Mouse (Mus musculus) hindbrain, embryonic 10.5 days (tissue): ENCODE data around the gene Eva1b. TPM values are rescaled to one million over a fixed set of nuclear protein-coding genes. Genes with fewer than 3 reads are reported as not detected.

Experiments used
- DNase-seq: peaks from one replicate; pipeline ENCODE4 v3.0.0-alpha.2; 2017; ENCODE audit warnings: low spot score
- H3K27ac ChIP-seq: fragments of 300-500 bp; sonication (generic); 2 replicates; pipeline ENCODE4 v1.5.1; 2016; ENCODE audit warnings: mild to moderate bottlenecking, moderate library complexity
- H3K27me3 ChIP-seq: fragments of 300-500 bp; sonication (generic); 2 replicates; pipeline ENCODE4 v1.6.1; 2016; ENCODE audit warnings: mild to moderate bottlenecking; ENCODE audit not compliant: poor library complexity, insufficient read depth, severe bottlenecking
- H3K36me3 ChIP-seq: fragments of 300-500 bp; sonication (generic); 2 replicates; pipeline ENCODE4 v1.6.1; 2016; ENCODE audit warnings: mild to moderate bottlenecking, moderate library complexity
- H3K4me1 ChIP-seq: fragments of 300-500 bp; sonication (generic); replicated peaks from 2 replicates; pipeline ENCODE4 v1.6.1; 2016; ENCODE audit warnings: mild to moderate bottlenecking
- H3K4me3 ChIP-seq: fragments of 300-500 bp; sonication (generic); 2 replicates; pipeline ENCODE4 v1.5.1; 2016; ENCODE audit warnings: mild to moderate bottlenecking, moderate library complexity
- H3K9me3 ChIP-seq: fragments of 300-500 bp; sonication (generic); 2 replicates; pipeline ENCODE4 v1.6.1; 2016; ENCODE audit warnings: mild to moderate bottlenecking, moderate library complexity
- WGBS: fragments of 180-500 bp; shearing (Covaris S2); methylation state at CpG from one replicate; pipeline ENCODE4 v1.1.7; 2016; 5-methylcytosine and 5-hydroxymethylcytosine counted together
- polyA plus RNA-seq: library from polyadenylated mRNA; unstranded; fragments of >200 nt; fragmentation: Nextera tagmentation; extraction: Ambion mirVana; gene quantifications from 2 replicates; pipeline ENCODE4 v1.2.1, GENCODE M21; 2016

Gene Eva1b
- polyA plus RNA-seq, 1 experiment from 2014 or later = 35.3 TPM

- Histone ChIP-seq H3K4me3 (peak overlapping the region; percentile 61), H3K27me3 (peaks cover 64% of the 10 kb centered on the region), H3K4me1 (peaks cover 59% of the 10 kb centered on the region), H3K27ac (peak overlapping the region; percentile 24), H3K9me3 (no peaks in the 10 kb centered on the region), H3K36me3 (no peaks in the 10 kb centered on the region)
- WGBS = 38% methylated on average over 16 of the region's 16 CpGs
- DNase-seq = peak; percentile 84
These were observed 2.9 kb downstream of the Eva1b start for GRCm38 (mm10) chr4:126150297-126150948.

GRCm38 (mm10) chr4:126150949-126151320 is 3.4 kb downstream of the Eva1b start:
- WGBS = 64% methylated on average over 6 of the region's 6 CpGs
- H3K27me3 ChIP-seq = peaks cover 62% of the 10 kb centered on the region
- no peaks in the 10 kb centered on the region for H3K36me3 ChIP-seq
- H3K4me3 ChIP-seq = peak overlapping the region; percentile 61; the same call in 1 of the 2 replicates
- H3K9me3 ChIP-seq = no peaks in the 10 kb centered on the region
- H3K4me1 ChIP-seq = peaks cover 59% of the 10 kb centered on the region
- DNase-seq = no peak
- peak overlapping the region; percentile 24; the same call in 1 of the 2 replicates for H3K27ac ChIP-seq

DNA sequence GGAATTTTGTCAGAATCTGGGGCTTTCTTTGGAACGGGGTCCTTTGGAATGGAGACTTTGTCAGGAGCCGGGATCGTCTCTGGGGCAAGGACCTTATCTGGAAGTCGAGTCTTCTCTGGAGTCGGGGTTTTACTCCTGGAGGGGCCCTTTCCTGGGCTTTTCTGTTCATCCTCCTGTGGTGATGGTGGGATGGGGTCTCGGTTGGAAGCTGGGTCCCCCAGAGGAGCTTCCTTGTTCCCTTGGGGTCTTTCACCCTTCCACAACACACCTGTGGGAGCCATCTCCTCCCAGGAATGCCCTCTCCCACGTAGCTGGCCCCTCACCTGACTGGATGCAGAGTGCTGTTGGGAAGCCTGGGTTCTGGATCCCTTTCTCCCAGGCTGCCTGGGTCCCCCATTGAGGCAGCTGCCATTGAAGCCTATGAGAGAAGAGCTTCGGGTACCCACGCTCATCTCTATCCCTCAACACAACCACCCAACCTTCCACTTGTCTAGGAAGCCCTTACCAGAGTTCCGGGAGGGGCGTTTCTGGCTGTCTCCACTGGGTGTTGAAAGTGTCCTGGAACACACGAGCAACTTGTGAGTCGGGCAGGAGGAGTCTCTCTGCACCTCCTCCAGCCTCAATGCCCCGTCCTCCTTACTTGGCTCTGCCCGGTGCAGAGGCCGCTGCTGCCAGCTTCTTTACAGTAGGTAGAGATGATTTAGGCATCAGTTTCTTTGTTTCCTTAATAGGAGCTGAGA is 4.3 kb downstream of the Eva1b start:
- Histone ChIP-seq H3K4me1 (peaks cover 57% of the 10 kb centered on the region), H3K36me3 (peaks cover 5% of the 10 kb centered on the region; the same call in 1 of the 2 replicates), H3K9me3 (no peaks in the 10 kb centered on the region), H3K27me3 (peaks cover 54% of the 10 kb centered on the region), H3K4me3 (no peak overlapping the region), H3K27ac (no peak overlapping the region)
- DNase-seq = no peak
- WGBS = 83% methylated on average over 16 of the region's 16 CpGs

- Histone ChIP-seq H3K9me3 (no peaks in the 10 kb centered on the region), H3K27me3 (peaks cover 45% of the 10 kb centered on the region), H3K4me1 (peaks cover 48% of the 10 kb centered on the region), H3K4me3 (no peak overlapping the region), H3K27ac (no peak overlapping the region), H3K36me3 (peaks cover 5% of the 10 kb centered on the region; the same call in 1 of the 2 replicates)
- WGBS = 58% methylated on average over 14 of the region's 14 CpGs
- DNase-seq = no peak
These were observed 5.3 kb downstream of the Eva1b start for GRCm38 (mm10) chr4:126152864-126153263.

DNA sequence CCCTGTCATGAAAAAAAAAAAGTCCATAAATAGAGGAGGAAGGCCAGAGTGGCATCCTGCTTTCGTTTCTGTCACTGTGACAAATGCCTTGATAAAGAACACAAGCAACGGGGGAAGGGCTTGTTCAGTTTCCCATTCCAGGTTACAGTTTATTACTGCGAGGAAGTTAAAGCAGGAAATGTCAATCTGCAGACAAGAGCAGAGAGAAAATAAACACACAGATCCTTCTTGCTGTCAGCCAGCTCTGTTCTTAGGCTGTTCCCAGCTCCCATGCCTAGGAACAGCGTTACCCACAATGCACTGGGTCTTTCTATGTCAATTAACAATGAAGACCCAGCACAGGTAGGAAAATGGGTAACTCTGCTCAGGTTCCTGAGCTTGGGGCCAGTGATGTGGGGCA is 7.6 kb downstream of the Eva1b start:
- Histone ChIP-seq H3K36me3 (peaks cover 5% of the 10 kb centered on the region; the same call in 1 of the 2 replicates), H3K27me3 (peaks cover 21% of the 10 kb centered on the region), H3K4me1 (peaks cover 24% of the 10 kb centered on the region), H3K27ac (peak overlapping the region; percentile 54; the same call in 1 of the 2 replicates), H3K4me3 (no peak overlapping the region), H3K9me3 (no peaks in the 10 kb centered on the region)
- no peak for DNase-seq
- WGBS = 57% methylated on average over 4 of the region's 4 CpGs

DNA sequence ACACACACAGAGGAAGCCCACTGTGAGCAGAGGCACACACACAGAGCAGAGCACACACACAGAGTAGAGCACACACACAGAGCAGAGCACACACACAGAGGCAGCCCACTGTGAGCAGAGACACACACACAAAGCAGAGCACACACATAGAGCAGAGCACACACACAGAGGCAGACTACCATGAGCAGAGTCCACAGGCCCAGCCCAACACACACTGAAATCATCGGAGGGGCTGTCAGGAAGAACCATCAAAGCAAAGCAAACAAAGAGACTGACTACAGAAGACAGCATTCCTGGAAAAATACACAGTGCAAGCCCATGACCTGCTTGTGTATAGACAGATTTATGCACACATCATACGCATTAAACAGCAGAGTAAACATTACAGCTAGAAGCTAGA is 8.3 kb downstream of the Eva1b start:
- no peak overlapping the region for H3K4me3 ChIP-seq
- DNase-seq = no peak
- peaks cover 17% of the 10 kb centered on the region for H3K4me1 ChIP-seq
- peaks cover 14% of the 10 kb centered on the region for H3K27me3 ChIP-seq
- peak overlapping the region; percentile 54; the same call in 1 of the 2 replicates for H3K27ac ChIP-seq
- H3K9me3 ChIP-seq = no peaks in the 10 kb centered on the region
- WGBS = 65% methylated on average over 2 of the region's 2 CpGs
- H3K36me3 ChIP-seq = peaks cover 5% of the 10 kb centered on the region; the same call in 1 of the 2 replicates

DNA sequence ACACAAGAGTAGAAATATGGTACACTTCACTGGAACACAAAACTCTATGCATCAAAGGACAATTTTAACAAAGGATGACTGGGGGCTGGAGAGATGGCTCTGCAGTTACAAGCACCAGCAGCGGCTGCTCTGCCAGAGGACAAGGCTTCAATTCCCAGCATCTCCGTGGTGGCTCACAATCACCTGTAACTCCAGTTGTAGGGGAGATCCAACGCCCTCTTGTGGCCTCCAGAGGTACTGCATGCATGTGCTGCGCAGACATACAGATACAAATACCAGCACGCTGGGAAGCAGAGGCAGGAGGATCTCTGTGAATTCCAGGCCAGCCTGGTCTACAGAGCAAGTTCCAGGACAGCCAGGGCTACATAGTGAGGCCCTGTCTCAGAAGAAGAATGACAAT is 9.1 kb downstream of the Eva1b start:
- H3K36me3 ChIP-seq = peaks cover 5% of the 10 kb centered on the region; the same call in 1 of the 2 replicates
- H3K9me3 ChIP-seq = no peaks in the 10 kb centered on the region
- DNase-seq = no peak
- H3K4me1 ChIP-seq = peaks cover 13% of the 10 kb centered on the region; the same call in 1 of the 2 replicates
- no peak overlapping the region for H3K27ac ChIP-seq
- WGBS = 61% methylated on average over 5 of the region's 5 CpGs
- H3K4me3 ChIP-seq = no peak overlapping the region
- peaks cover 7% of the 10 kb centered on the region for H3K27me3 ChIP-seq

DNA sequence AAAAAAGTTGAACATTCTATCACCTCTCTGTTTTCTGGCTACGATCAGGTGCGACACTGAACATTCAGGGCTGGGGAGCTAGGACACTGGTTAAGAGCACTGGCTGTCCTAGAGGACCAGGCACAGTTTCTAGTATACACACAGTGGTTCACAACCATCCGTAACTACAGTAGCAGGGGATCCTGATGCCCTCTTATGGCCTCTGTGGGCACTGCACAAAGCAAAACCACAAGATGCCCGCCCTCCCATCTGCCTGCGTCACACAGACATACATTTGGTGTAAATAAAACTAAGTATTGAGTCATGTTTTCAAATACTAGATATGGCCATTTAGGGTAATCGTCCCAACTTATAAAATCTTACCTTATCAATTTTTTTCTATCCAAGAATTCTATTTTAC is 10.0 kb downstream of the Eva1b start:
- Histone ChIP-seq H3K4me1 (peaks cover 22% of the 10 kb centered on the region), H3K27me3 (no peaks in the 10 kb centered on the region; the same call in 1 of the 2 replicates), H3K27ac (no peak overlapping the region), H3K36me3 (peaks cover 5% of the 10 kb centered on the region; the same call in 1 of the 2 replicates), H3K9me3 (no peaks in the 10 kb centered on the region), H3K4me3 (no peak overlapping the region)
- WGBS = 88% methylated on average over 6 of the region's 6 CpGs
- no peak for DNase-seq

DNA sequence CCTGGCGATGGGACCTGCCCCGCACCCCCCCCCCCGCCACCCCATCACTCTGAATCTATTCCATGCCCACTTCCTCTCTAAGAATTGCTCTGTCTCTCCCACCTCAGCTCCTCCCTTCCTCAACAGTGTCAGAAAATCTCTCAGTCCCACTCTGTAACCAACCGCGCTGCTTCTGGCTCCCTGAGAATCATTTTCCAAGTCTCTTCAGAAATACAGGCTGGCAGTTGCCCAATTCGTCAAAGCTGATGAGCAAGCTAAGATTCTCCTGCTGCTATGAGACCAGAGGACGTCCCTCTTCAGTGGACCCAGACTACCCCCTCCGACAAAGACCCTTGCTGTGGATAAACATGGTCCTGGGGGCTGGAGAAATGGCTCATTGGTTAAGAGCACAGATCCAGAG is 11.9 kb downstream of the Eva1b start:
- no peaks in the 10 kb centered on the region for H3K27me3 ChIP-seq
- H3K4me1 ChIP-seq = peaks cover 35% of the 10 kb centered on the region
- peaks cover 13% of the 10 kb centered on the region; the same call in 1 of the 2 replicates for H3K36me3 ChIP-seq
- WGBS = 75% methylated on average over 8 of the region's 8 CpGs
- H3K27ac ChIP-seq = no peak overlapping the region
- DNase-seq = no peak
- no peaks in the 10 kb centered on the region for H3K9me3 ChIP-seq
- no peak overlapping the region for H3K4me3 ChIP-seq

GRCm38 (mm10) chr4:126160981-126161380 is 13.4 kb downstream of the Eva1b start:
- Histone ChIP-seq H3K36me3 (peaks cover 24% of the 10 kb centered on the region), H3K4me3 (no peak overlapping the region), H3K9me3 (no peaks in the 10 kb centered on the region), H3K4me1 (peaks cover 23% of the 10 kb centered on the region), H3K27me3 (no peaks in the 10 kb centered on the region), H3K27ac (no peak overlapping the region)
- DNase-seq = no peak
- 87% methylated on average over 8 of the region's 8 CpGs for WGBS

GRCm38 (mm10) chr4:126161456-126161855 is 13.9 kb downstream of the Eva1b start:
- 89% methylated on average over 6 of the region's 6 CpGs for WGBS
- H3K9me3 ChIP-seq = no peaks in the 10 kb centered on the region
- no peaks in the 10 kb centered on the region for H3K27me3 ChIP-seq
- no peak overlapping the region for H3K4me3 ChIP-seq
- no peak overlapping the region for H3K27ac ChIP-seq
- DNase-seq = no peak
- peaks cover 28% of the 10 kb centered on the region for H3K36me3 ChIP-seq
- H3K4me1 ChIP-seq = peaks cover 21% of the 10 kb centered on the region

DNA sequence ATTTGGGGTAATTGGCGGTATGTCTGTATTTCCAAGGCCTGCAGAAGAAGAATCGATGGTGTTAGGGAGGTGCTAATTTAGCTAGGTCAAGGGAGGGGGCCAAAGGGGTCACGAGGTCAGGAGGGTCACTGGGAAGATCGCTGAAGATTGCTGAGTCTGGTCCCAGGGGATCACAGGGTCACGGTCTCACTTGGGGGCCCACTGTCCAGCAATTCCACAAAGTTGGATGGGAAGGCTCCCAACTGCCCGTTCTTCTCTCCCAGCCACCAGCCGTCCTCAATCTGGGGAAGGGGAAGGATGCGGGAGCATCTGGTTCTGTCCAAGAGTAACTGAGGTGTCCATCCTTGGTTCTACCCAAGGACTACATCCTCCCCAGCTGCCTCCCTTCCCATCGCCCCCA is 14.4 kb downstream of the Eva1b start:
- Histone ChIP-seq H3K36me3 (peaks cover 29% of the 10 kb centered on the region), H3K4me3 (peak overlapping the region; percentile 67), H3K9me3 (no peaks in the 10 kb centered on the region), H3K27ac (no peak overlapping the region), H3K4me1 (peaks cover 21% of the 10 kb centered on the region), H3K27me3 (no peaks in the 10 kb centered on the region)
- 56% methylated on average over 9 of the region's 9 CpGs for WGBS
- DNase-seq = no peak

- Histone ChIP-seq H3K36me3 (peaks cover 35% of the 10 kb centered on the region), H3K27me3 (no peaks in the 10 kb centered on the region), H3K4me1 (peaks cover 21% of the 10 kb centered on the region), H3K27ac (peak overlapping the region; percentile 86), H3K9me3 (no peaks in the 10 kb centered on the region), H3K4me3 (peak overlapping the region; percentile 67)
- WGBS = under 1% methylated on average over 44 of the region's 44 CpGs
- DNase-seq = peak; percentile 78
These were observed 15.1 kb downstream of the Eva1b start for GRCm38 (mm10) chr4:126162544-126163066.
